Mouse (Mus musculus) cortical plate, adult 2 months (tissue): Measurements from ENCODE around the gene Olfr507.

Experiments used
- CTCF ChIP-seq: fragments of 200-500 bp; IDR thresholded peaks from 2 replicates; pipeline ENCODE4 v1.5.1; 2011; ENCODE audit warnings: mild to moderate bottlenecking, control low read depth, low read length; ENCODE audit not compliant: insufficient read depth; ENCODE audit errors: extremely low read depth
- POLR2A ChIP-seq: fragments of 200-500 bp; IDR thresholded peaks from 2 replicates; pipeline ENCODE4 v1.6.1; 2011; ENCODE audit warnings: mild to moderate bottlenecking, low read length, control low read depth; ENCODE audit not compliant: insufficient read depth; ENCODE audit errors: extremely low read depth

- TF ChIP-seq CTCF: no peak
- no peak for TF ChIP-seq POLR2A
These were observed at the start of gene Olfr507 for GRCm38 (mm10) chr7:108621514-108621913.
